In the genomic region with DNA sequence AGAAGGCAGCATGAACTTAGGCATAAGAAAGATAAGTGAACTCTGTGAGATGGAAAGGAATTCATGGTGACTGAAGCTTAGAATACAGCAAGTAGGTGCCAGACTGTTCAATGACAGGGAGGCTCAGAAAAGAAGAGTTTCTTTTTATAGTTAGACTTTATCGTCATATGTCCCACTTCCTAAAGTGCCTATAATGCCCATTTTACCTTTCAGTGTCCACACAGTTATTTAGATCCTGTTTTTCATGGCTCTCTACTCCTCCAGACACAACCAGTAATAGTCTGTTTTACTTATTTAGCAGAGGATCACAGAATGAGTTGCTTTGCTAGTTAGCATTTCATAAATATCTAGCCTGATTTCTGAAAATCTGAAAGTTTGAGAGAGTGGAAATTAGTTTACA, we compare ENCODE assay signal across 20 mouse cellular contexts.
A peak's percentile ranks its signal among the peaks of the same experiment; 100 is the strongest.
DNase-seq lines count a peak whose midpoint lies in the region; ATAC-seq lines count a peak whose summit lies in the region.
"Had no signal": no experiment of that assay in that cellular context is flagged by ENCODE, and none has a peak within 500 bp of the region (broad histone marks: within the 10 kb centered on the region; RNA-seq: fewer than 3 reads in every experiment).

No protein-coding gene starts in this region.

- peak; percentile 90 for ATAC-seq in frontal cortex, adult (ENCODE audit: low TSS enrichment)
- ATAC-seq: activated CD4-positive, CD25-positive, alpha-beta regulatory T cell, adult 4 months; CD4-positive, CD25-positive, alpha-beta regulatory T cell, adult 4 months; Patski had no signal

- no peak for DNase-seq in frontal cortex, adult 2 months (ENCODE audit: extremely low spot score in 1 of 2, low spot score in 1 of 2)
- DNase-seq in brain, adult 2 months (ENCODE audit: low read depth, low spot score) = peak; percentile 29
- DNase-seq in telencephalon, adult 2 months (ENCODE audit: low read depth, low spot score) = peak; percentile 24
- DNase-seq in kidney, postnatal 4 days = no peak
- DNase-seq in layer of hippocampus, postnatal 25 days (ENCODE audit: extremely low spot score in 1 of 2, low spot score in 1 of 2) = no peak
- DNase-seq: adrenal gland, adult 2 months; adrenal gland, adult 8-10 months; adrenal gland, postnatal 10 days; adrenal gland, postnatal 14 days; adrenal gland, postnatal 25 days; adrenal gland, postnatal 36 days; B cell, adult 2 months; cerebellum, adult 11 months; cerebellum, adult 11-12 months; cerebellum, adult 18-20 months; cerebellum, adult 2 months had no signal

Comparison
In these comparisons a context has a peak if more than half of its experiments do, and no peak if none do; other contexts are left out.
1. DNase-seq: peak in brain, adult 2 months (single experiment) and telencephalon, adult 2 months (single experiment); none in frontal cortex, adult 2 months (0 of 2), kidney, postnatal 4 days (0 of 2) and layer of hippocampus, postnatal 25 days (0 of 2).